Mouse (Mus musculus) bone marrow, adult 2 months (tissue): ENCODE measurements around the gene Nacc1.

Experiments used
- CTCF ChIP-seq: fragments of 200-500 bp; IDR thresholded peaks from 2 replicates; pipeline ENCODE4 v1.5.1; 2011; ENCODE audit warnings: low read length, control low read depth; ENCODE audit not compliant: control insufficient read depth, insufficient read depth
- POLR2A ChIP-seq: fragments of 200-500 bp; IDR thresholded peaks from 2 replicates; pipeline ENCODE4 v1.6.1; 2011; ENCODE audit warnings: low read depth, mild to moderate bottlenecking, control low read depth, low read length, borderline replicate concordance; ENCODE audit not compliant: control insufficient read depth

GRCm38 (mm10) chr8:84629586-84629985 is 58.1 kb downstream of the Nacc1 start:
- TF ChIP-seq POLR2A (no peak), CTCF (no peak)
